Mouse (Mus musculus) layer of hippocampus, postnatal 14 days (tissue): ENCODE results near the gene Slc24a4. TPM values are rescaled to one million over a fixed set of nuclear protein-coding genes. Genes with fewer than 3 reads are reported as not detected.

Experiments
- DNase-seq, 2 experiments: peaks; one replicate each; pipeline ENCODE4 v3.0.0; 2021 to 2022; ENCODE audit warnings: low spot score in 2 of 2, mixed read lengths in 1 of 2
- total RNA-seq, 2 experiments: library from RNA; stranded (reverse); gene quantifications; 2 replicates each; pipeline ENCODE4 v1.2.3; 2021

The Slc24a4 gene
- total RNA-seq, 2 experiments from 2014 or later, result 28.2 to 28.5 TPM

- no peak for DNase-seq
These were observed 155.7 kb downstream of the Slc24a4 start for GRCm38 (mm10) chr12:102284267-102284610.

- no peak for DNase-seq
These were observed 156.2 kb downstream of the Slc24a4 start for GRCm38 (mm10) chr12:102284618-102285159.

- no peak for DNase-seq
These were observed 156.8 kb downstream of the Slc24a4 start for GRCm38 (mm10) chr12:102285318-102285717.

- no peak for DNase-seq
These were observed 157.2 kb downstream of the Slc24a4 start for GRCm38 (mm10) chr12:102285779-102286178.

- DNase-seq, result peak in 1 of 2 experiments; percentile 16
These were observed 158.3 kb downstream of the Slc24a4 start for GRCm38 (mm10) chr12:102286681-102287414.

- no peak for DNase-seq
These were observed 159.5 kb downstream of the Slc24a4 start for GRCm38 (mm10) chr12:102287904-102288602.

- DNase-seq, result no peak
These were observed 160.3 kb downstream of the Slc24a4 start for GRCm38 (mm10) chr12:102288846-102289245.

GRCm38 (mm10) chr12:102289568-102289967, 161.0 kb downstream of the Slc24a4 start:
- DNase-seq, result no peak

- DNase-seq, result no peak
These were observed 162.1 kb downstream of the Slc24a4 start for GRCm38 (mm10) chr12:102290662-102291061.

- no peak for DNase-seq
These were observed 163.2 kb downstream of the Slc24a4 start for GRCm38 (mm10) chr12:102291686-102292085.

GRCm38 (mm10) chr12:102292501-102293215, 164.1 kb downstream of the Slc24a4 start:
- DNase-seq, result no peak

- no peak for DNase-seq
These were observed 166.1 kb downstream of the Slc24a4 start for GRCm38 (mm10) chr12:102294634-102295033.

- DNase-seq, result no peak
These were observed 166.7 kb downstream of the Slc24a4 start for GRCm38 (mm10) chr12:102295230-102295629.

GRCm38 (mm10) chr12:102295662-102296061, 167.1 kb downstream of the Slc24a4 start:
- DNase-seq, result no peak

GRCm38 (mm10) chr12:102296361-102296760, 167.8 kb downstream of the Slc24a4 start:
- no peak for DNase-seq

GRCm38 (mm10) chr12:102296967-102297366, 168.4 kb downstream of the Slc24a4 start:
- DNase-seq, result no peak

- no peak for DNase-seq
These were observed 170.7 kb downstream of the Slc24a4 start for GRCm38 (mm10) chr12:102299209-102299608.

- DNase-seq, result no peak
These were observed 173.1 kb downstream of the Slc24a4 start for GRCm38 (mm10) chr12:102301585-102301984.

GRCm38 (mm10) chr12:102302322-102302721, 173.8 kb downstream of the Slc24a4 start:
- no peak for DNase-seq

- DNase-seq, result no peak
These were observed 174.4 kb downstream of the Slc24a4 start for GRCm38 (mm10) chr12:102302831-102303351.

GRCm38 (mm10) chr12:102303867-102304266, 175.3 kb downstream of the Slc24a4 start:
- DNase-seq, result no peak
